Mouse (Mus musculus) left cerebral cortex, adult 11 months (tissue): Measurements from ENCODE around the gene Phlpp2.
A peak's percentile ranks its signal among the peaks of the same experiment; 100 is the strongest.
"Not testable (repeated sequence)": the region's sequence is repeated elsewhere in the genome, so short reads cannot be mapped to it uniquely, and the experiment has no call there.

Source experiments
- DNase-seq: peaks from one replicate; pipeline ENCODE4 v3.0.0; 2022; ENCODE audit warnings: low spot score

The Phlpp2 gene

DNA sequence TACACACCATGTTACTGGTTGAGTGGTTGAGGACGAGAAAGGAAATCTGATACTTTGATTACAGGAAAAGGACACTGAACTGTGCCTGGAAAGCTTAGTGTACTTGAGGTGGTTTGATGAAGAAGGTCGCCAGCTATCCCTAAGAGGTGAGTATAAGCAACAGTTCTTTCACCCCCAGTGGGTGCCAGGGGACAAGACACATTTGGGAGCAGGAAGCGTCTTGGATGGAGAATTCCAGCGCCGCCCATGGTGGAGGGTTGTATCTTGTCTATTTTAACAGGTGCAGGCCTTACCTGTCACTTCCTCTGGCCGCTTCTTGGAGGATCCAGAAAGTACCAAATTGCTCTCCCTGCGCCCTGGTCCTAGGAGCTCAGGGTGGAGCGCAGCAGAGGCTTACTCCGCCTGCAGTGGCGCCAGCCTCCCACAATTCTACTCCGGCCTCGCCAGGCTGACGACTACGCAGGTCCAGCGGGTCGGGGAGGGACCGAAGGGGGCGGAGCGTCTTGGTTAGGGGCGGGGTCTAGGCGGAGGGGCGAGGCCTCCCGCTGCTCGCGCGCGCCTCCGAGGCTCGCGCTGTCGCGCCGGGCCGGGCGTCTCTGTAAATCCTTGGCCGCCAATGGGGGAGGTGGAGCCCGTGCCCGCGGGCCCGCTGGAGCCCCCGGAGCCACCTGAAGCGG lies at the start of gene Phlpp2:
Phlpp2 (plus strand) TSS at position 540 of the 677 bp plus-strand sequence.
- peak; percentile 85 for DNase-seq

DNA sequence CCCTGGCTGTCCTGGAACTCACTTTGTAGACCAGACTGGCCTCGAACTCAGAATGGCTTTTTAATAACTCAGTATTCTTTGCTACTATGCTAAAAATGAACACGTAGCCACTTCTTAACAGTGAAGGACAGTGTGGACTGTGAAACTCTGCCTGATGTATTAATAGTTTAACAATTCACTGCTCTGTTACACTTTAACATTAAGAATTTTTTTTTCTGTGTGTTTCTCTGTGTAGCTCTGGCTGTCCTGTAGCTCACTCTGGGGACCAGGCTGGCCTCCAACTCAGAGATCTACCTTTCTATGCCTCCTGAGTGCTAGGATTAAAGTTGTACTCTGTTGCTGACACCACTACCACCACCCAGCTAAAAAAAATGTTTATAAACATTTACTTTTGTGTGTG lies 44.8 kb upstream of the Phlpp2 start:
- DNase-seq = no peak

- DNase-seq = no peak
These were observed 28.5 kb upstream of the Phlpp2 start for GRCm38 (mm10) chr8:109839822-109840221.

DNA sequence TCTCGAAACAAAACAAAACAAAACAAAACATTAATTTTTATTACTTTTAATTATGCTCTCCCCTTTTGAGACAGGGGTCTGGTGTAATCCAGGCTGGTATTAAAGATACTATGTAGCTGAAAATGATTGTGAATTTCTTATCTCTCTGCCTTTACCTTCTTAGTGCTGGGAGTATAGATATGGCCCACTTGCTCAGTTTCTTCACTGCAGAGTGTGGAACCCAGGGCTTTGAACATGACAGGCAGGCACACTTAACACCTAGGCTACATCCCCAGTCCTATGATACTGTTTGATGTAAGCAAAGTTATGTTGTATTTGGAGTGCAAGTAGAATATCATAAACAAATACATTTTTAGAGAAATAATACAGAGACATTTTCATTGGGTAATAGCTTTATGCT lies 25.9 kb upstream of the Phlpp2 start:
- no peak for DNase-seq

GRCm38 (mm10) chr8:109847866-109848265 lies 20.5 kb upstream of the Phlpp2 start:
- DNase-seq = no peak

DNA sequence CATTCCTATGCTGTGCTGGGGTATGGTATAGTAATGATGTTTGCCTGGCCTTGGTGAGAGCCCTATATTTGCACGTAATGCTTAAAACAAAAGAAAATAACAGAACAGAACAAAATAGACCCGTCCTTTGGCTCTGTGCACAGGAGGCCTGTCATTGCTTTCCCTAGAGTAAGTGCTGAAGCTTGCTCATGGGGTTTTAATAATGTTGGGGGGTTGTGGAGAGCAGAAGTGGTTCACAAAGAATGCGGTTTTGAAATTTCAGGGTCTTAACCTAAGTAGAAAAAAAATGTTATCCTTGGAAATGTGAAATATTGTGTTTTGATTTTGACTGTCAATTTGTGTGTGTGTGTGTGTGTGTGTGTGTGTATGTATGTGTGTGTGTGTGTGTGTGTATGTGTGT lies 19.4 kb upstream of the Phlpp2 start:
- no peak for DNase-seq

DNA sequence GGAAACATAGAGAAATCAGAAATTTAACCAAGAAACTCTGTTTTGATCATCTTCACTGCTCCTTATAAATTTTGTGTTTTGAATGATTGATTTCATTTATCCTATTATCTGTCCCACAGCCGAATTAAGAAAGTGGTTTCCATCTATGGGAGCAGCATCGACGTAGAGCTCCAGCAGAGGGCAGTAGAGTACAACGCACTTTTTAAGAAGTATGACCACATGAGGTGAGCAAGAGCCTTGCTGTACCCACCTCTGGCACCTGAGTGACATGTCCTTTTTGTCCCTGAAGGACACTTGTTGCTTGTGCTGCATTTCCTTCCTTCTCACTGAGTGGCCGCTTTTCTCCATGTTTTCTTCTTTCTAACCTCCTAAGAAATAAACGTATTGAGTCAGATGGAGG lies 14.9 kb upstream of the Phlpp2 start:
- DNase-seq = peak; percentile 23

- DNase-seq = no peak
These were observed 13.8 kb upstream of the Phlpp2 start for GRCm38 (mm10) chr8:109854522-109854921.

GRCm38 (mm10) chr8:109855451-109855850 lies 12.9 kb upstream of the Phlpp2 start:
- no peak for DNase-seq

GRCm38 (mm10) chr8:109863398-109863797 lies 4.9 kb upstream of the Phlpp2 start:
- no peak for DNase-seq

DNA sequence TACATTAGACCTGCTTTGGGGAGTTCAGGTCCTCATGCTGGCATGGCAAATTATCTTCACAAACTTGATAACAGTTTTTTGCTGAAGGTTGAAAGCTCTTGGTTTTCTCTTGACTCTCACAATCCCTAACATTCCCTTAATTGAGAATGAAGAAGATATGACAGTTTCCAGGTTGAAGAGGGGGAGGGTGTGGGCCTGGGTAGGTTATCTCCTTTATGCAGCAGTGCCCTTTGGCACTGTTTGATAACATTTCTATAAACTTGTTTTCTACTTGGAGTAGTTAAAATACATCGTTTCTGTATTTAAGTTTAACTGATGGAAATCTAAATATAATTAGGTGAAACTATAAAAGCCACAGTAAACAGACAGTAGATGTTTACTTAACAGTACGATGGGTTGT lies 3.5 kb upstream of the Phlpp2 start:
- DNase-seq = no peak

DNA sequence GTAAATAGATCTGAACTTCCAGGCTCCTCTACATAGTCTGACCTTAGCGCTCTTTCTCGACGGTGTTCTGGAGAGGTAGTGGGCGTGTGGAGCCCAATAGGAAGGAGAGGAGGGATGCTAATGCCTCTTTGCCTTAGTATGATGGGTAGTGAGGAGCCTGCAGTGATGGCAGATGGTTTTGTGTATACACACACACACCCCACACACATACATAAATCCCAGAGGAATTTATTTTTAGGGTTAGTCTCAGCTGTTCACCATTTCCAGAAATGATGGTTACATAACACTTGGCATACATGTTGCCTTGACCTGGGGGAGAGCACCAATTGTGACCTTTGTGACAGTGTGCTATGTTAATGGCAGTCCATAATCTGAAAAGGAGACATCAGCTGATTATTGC lies 2.8 kb upstream of the Phlpp2 start:
- DNase-seq = peak; percentile 16

- DNase-seq = no peak
These were observed 1.7 kb upstream of the Phlpp2 start for GRCm38 (mm10) chr8:109866690-109867089.

GRCm38 (mm10) chr8:109868680-109869361 lies 479 bp downstream of the Phlpp2 start:
- DNase-seq = peak; percentile 36

GRCm38 (mm10) chr8:109871056-109871455 lies 2.7 kb downstream of the Phlpp2 start:
- no peak for DNase-seq

GRCm38 (mm10) chr8:109873800-109874199 lies 5.5 kb downstream of the Phlpp2 start:
- DNase-seq = not testable (repeated sequence)

DNA sequence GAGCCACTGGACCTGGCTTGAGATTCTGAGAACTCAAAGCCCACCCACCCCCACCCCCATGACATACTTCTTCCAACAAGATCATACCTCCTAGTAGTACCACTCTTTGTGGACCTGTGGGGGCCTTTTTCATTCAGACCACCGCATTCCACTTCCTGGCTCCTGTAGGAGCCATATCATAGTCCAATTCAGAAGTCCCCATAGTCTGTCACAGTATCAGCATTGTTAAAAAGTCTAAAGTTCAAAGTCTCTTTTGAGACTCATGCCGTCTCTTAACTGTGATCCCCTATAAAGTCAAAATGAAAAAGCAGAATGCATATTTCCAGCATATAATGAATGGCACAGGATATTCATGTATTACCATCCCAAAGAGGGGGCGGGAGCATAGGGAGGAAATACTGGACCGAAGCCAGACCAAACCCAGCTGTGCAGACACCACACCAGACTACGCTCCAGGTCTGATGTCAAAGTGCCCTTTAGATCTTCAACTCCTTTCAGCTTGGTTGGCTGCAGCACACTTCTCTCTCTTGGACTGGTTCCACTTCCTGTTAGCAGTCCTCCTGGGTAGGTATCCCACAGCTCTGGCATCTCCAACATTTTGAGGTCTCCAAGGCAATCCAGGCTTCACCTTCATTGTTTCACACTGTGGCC lies 11.8 kb downstream of the Phlpp2 start:
- DNase-seq = no peak

DNA sequence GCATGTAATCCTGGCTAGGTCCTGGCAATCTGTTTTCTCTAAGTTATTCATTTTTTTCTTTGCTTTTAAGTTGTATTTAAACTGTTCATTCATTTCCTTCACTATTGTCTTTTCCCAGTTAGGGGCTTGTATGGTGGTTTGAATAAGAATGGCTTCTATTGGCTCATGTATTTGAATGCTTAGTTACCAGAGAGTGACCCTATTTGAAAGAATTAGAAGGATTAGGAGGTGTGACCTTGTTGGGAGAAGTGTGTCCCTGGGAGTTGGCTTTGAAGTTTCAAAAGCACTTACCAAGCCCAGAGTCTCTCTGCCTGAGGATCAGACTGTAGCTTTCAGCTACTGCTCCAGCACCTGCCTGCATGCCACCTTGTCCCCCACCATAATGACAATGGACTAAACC lies 17.0 kb downstream of the Phlpp2 start:
- no peak for DNase-seq

DNA sequence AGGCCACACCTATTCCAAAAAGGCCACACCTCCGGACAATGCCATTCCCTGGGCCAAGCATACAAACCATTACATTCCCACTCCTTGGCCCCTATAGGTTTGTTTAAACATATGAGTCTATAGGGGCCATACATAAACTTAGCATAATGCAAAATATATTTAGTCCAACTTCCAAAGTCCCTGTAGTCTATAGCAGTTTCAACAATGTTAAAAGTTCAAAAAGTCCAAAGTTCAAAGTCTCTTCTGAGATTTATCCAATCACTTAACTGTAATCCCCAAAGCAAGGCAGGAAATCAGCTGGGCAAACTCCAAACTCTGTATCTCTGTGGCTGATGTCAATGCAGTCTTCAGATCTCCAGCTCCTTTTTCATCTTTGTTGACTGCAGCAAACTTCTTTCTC lies 20.9 kb downstream of the Phlpp2 start:
- no peak for DNase-seq

- DNase-seq = no peak
These were observed 22.6 kb downstream of the Phlpp2 start for GRCm38 (mm10) chr8:109890794-109891585.

- no peak for DNase-seq
These were observed 26.3 kb downstream of the Phlpp2 start for GRCm38 (mm10) chr8:109894636-109895035.

DNA sequence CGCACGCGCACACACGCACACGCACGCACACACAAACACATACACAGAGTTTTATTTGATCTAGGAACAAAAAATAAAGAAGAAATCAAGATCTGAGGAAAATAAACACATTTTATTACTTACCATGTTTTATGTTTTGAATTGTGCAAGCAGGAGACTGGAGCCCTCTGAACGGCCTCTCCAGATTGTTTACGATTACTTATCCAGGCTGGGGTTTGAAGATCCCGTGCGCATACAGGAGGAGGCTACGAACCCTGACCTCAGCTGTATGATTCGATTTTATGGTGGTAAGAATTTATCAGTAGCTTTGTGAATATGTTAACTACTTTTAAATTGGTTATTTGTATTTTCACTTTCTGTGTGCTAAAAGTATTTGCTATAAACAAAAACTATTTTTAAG lies 27.0 kb downstream of the Phlpp2 start:
- no peak for DNase-seq

DNA sequence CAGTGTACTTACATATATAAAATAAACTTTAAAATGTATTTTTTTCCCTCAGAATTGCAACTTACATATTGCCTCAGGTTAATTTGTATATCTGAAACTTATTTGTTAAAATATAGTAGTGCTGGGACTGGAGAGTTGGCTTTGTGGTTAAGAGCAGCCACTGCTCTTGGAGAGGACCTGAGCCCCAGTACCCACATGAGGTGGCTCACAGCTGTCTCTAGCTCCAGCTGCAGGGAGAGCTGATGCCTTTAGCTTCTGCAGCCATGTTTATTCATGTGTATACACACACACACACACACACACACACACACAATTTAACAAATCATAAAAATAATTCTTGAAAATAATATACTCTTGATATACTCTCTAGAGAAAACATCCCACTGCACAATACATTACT lies 34.0 kb downstream of the Phlpp2 start:
- DNase-seq = no peak
